Mouse (Mus musculus) E14TG2a.4 (cell line): Measurements from ENCODE around the gene March4.

ENCODE experiments used
- H3K27me3 ChIP-seq: 2 replicates; pipeline ENCODE4 v1.6.1; 2014; ENCODE audit warnings: low read length, control low read depth; ENCODE audit not compliant: insufficient read depth
- H3K36me3 ChIP-seq: 2 replicates; pipeline ENCODE4 v1.6.1; 2014; ENCODE audit warnings: low read length, control low read depth; ENCODE audit not compliant: insufficient read depth
- H3K4me1 ChIP-seq: replicated peaks from 2 replicates; pipeline ENCODE4 v1.6.1; 2014; ENCODE audit warnings: low read depth, low read length, control low read depth
- H3K4me3 ChIP-seq: replicated peaks from 2 replicates; pipeline ENCODE4 v1.5.1; 2014; ENCODE audit warnings: mild to moderate bottlenecking, low read length
- H3K9me3 ChIP-seq: 2 replicates; pipeline ENCODE4 v1.6.1; 2014; ENCODE audit warnings: low read length, control low read depth
- CTCF ChIP-seq: conservative IDR thresholded peaks from 2 replicates; pipeline ENCODE4 v1.5.1; 2014; ENCODE audit warnings: low read length
- NANOG ChIP-seq: IDR thresholded peaks from 2 replicates; pipeline ENCODE4 v1.6.1; 2014; ENCODE audit warnings: borderline replicate concordance, low read length, mixed read lengths
- POU5F1 ChIP-seq: IDR thresholded peaks from 2 replicates; pipeline ENCODE4 v1.6.1; 2014; ENCODE audit warnings: low read length, borderline replicate concordance

March4 gene

DNA sequence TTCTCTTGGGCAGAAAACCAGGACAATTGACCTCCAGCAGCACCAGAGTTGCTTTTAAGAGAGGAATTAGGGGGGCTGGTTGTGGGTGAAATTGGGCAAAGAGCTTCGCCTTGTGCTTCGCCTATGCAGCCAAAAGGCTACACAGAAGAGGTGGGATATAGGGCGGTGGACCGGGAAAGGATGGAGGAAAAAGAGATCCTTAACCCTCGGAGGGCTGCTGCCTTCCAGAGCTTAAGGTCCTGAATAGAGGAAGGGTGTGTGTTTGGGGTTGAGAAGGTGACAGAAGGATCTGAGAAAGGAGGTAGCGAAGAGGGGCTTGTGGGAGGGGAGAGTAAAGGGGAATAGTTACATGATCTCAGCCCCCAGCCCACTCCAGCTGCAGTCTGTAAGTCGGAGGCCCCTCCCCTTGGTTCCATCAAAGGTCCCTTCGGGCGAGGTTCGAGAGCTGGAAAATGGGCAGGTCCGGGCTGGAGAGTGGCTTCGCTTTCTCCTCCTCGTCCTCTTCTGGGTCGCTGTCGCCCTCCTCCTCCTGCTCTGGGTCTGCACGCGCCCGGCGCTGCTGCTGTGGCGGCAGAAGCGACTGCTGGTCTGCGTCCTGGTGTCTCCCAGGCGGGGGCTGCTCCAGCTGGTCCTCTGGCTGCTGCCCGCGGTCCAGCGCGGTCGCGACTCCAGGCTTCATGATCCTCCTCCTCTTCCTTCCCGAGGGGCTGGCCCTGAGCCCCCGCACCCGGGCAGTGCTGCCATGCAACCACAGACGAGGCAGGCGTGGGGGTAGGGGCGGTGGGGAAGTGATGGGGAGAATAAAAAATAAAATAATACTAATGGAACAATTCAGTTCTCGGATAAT is 782 bp downstream of the March4 start:
- Histone ChIP-seq H3K4me3 (peak overlapping the region; percentile 76), H3K4me1 (peaks cover 33% of the 10 kb centered on the region), H3K9me3 (no peaks in the 10 kb centered on the region), H3K36me3 (no peaks in the 10 kb centered on the region), H3K27me3 (peaks cover 77% of the 10 kb centered on the region)
- TF ChIP-seq NANOG = no peak
- TF ChIP-seq CTCF = no peak
- TF ChIP-seq POU5F1 = no peak

DNA sequence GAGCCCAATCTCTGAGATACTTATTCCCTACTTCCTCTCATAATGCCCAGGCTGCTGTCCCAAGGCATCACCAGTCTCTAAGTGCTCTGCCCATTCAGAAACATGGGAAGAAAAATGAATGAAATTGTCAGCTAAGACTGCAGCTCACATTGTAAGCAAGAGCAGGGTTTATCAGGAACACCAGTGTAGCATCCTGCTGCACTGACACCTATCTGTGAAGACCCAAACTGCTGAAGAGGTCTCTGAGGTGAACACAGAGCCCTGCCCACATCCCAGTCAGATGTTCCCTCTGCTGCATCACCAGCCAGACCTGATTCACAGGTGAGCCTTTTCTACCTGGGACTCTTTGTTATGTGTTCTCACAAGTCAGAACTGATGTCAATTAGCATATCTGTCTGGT is 3.3 kb downstream of the March4 start:
- H3K4me3 ChIP-seq = no peak overlapping the region
- H3K9me3 ChIP-seq = no peaks in the 10 kb centered on the region
- H3K4me1 ChIP-seq = peaks cover 33% of the 10 kb centered on the region
- H3K36me3 ChIP-seq = no peaks in the 10 kb centered on the region
- peaks cover 74% of the 10 kb centered on the region for H3K27me3 ChIP-seq
- TF ChIP-seq NANOG (no peak), POU5F1 (no peak), CTCF (no peak)

DNA sequence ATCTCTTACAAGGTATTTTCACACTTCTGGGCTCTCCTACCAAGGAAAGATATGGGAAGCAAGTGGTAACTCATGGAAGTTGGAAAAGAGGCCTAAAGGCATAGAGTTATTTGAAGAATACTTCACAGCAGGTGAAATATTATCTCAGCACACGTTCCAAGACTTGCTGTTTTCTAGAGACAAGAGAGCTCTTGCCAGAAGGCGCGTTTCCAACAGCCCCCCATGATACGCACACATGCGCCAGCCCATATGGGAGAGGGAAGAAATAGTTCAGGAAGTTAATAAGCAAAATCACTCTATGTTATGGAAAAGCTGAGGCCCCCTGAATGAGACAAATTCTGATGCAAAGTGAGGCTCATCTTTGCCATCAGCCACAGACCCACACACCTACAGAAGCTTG is 3.8 kb downstream of the March4 start:
- no peaks in the 10 kb centered on the region for H3K9me3 ChIP-seq

DNA sequence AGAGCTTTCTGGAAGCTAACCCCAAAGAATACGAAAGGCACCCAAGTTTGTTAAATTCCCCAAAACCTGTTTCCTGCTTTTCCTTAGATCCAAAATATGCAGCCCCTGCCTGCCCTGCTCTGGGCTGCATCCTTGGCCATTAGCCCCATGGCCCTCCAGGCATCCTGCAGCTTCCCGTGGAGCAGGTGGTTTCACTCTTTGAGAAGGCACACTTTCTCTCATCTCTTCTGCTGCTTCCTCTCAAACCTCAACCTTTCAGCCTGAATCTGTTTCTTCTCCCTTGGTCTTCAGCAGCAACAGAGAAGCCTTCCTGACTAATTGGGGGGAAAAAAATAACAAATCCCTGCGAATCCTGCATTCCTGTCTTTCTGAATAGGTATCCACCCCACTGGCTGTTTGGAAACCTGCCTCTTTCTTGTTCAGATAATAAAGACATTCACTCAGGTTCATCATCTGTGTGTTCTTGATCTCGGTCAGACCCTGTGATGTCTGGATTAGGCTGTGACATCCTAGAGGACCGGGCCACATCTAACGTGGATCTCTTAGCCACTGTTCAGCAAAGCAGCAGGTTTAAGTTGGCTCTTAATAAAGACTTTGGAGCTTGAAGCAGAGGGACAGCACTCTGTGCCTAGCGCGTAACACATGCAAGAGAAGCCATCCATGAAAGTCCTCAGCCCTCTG is 6.1 kb downstream of the March4 start:
- Histone ChIP-seq H3K27me3 (peaks cover 48% of the 10 kb centered on the region), H3K9me3 (no peaks in the 10 kb centered on the region), H3K4me1 (peaks cover 15% of the 10 kb centered on the region), H3K36me3 (no peaks in the 10 kb centered on the region), H3K4me3 (no peak overlapping the region)
- no peak for TF ChIP-seq NANOG
- TF ChIP-seq POU5F1 = no peak
- no peak for TF ChIP-seq CTCF

More for the DNA sequence above, 3.8 kb downstream of the March4 start:
- Histone ChIP-seq H3K4me3 (no peak overlapping the region), H3K4me1 (peaks cover 33% of the 10 kb centered on the region), H3K36me3 (no peaks in the 10 kb centered on the region), H3K27me3 (peaks cover 69% of the 10 kb centered on the region)
- TF ChIP-seq NANOG (no peak), CTCF (no peak), POU5F1 (no peak)

DNA sequence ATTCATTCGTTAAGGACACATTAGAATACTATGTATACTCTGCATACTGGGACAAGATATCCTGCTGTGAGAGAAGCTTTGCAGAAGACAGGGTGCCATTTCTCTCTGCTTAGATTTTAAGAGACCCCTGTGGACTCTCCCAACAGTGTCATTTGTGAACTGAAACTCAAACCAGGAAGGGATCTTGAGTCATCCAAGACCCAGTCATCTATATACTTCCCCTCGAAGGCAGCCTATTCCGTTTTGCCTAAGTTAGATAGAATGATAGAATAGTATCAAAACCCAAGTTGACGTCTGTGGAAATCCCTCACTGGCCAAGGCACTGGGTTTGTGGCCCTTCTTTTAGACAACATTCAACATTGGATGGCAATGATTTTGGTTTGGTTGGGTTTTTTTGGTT is 7.5 kb downstream of the March4 start:
- no peak overlapping the region for H3K4me3 ChIP-seq
- TF ChIP-seq POU5F1 (no peak), CTCF (no peak), NANOG (no peak)
- H3K36me3 ChIP-seq = no peaks in the 10 kb centered on the region
- no peaks in the 10 kb centered on the region for H3K9me3 ChIP-seq
- peaks cover 33% of the 10 kb centered on the region for H3K27me3 ChIP-seq
- 0 out of 2 replicates have a peak, but pooled peaks cover under 1% of the 10 kb centered on the region for H3K4me1 ChIP-seq

DNA sequence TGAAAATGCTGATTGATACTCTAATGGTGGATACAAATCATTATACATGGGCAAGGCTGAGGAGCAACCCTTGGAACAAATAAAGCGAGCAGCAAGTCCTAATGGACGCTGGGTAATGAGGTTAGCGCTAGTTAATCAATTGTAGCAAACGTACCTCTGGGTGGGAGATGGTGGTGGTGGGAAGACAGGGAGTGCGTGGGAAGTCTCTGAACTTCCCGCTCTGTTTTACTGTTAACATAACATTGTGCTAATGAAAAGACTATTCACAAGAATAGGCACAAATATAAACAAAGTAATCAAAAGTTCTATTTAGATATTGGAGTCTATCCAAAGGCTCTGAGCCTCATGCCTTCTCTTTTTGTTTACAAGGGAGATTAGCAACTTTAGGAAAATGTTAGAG is 13.1 kb downstream of the March4 start:
- Histone ChIP-seq H3K4me3 (no peak overlapping the region), H3K36me3 (no peaks in the 10 kb centered on the region), H3K27me3 (no peaks in the 10 kb centered on the region), H3K4me1 (no peaks in the 10 kb centered on the region), H3K9me3 (no peaks in the 10 kb centered on the region)
- TF ChIP-seq CTCF = no peak
- TF ChIP-seq POU5F1 = no peak
- no peak for TF ChIP-seq NANOG

DNA sequence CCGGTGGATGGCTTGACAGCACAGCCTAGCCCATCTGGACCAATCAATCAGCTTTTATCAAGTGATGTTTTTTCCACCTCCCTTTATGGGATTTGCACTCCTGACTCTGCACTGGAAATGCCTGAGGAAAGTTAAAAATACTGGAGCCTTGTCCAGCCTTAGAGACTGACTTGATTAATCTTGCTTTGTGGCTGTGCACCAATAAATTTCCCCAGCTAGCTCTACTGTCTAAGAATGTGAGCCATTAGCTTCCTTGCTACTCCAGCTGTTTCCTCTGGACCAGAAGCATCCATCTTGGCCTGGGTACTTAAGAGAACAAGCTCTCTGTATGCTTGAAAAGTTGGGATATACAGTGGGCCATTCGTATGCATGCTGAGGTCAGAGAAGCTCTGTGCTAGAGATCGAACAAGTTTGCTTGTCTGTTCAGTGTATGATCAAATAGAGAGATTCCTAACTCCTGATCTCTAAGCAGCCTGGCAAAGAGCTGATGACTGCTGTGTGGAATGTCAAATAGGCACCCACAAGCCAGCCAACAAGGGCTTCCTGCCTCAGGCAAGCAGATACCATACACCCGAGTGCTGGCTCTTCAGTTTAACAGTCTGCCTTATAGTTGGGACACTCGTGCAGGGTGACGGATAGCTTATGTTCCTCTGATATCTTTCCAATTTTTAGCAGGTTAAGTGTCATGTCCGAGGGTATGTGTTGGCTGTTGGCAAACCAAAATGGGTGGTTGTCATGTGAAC is 25.8 kb downstream of the March4 start:
- no peaks in the 10 kb centered on the region for H3K9me3 ChIP-seq
- peaks cover 8% of the 10 kb centered on the region for H3K4me1 ChIP-seq
- no peak for TF ChIP-seq POU5F1
- TF ChIP-seq CTCF = no peak
- TF ChIP-seq NANOG = no peak
- H3K27me3 ChIP-seq = no peaks in the 10 kb centered on the region
- H3K4me3 ChIP-seq = no peak overlapping the region
- H3K36me3 ChIP-seq = no peaks in the 10 kb centered on the region

DNA sequence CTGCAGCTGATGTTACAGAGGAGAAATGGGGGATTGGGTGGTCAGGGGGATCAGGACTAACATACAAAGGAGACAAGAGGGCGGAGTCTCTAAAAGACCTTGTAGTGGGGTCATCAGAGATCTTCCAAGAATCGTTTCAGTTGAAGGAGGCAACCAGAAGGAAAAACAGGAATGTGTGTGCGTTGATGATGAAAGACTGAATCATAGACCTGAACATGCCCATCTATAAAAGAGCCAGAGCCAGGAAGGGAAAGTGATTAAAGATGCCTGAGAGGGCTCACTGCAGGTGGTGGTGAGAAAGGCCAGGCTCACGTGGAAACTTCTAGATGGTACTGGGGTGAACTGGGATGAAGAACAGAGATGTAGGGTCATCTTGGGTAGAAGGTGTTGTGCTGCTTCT is 27.2 kb downstream of the March4 start:
- TF ChIP-seq CTCF (no peak), POU5F1 (no peak), NANOG (no peak)
- Histone ChIP-seq H3K4me3 (no peak overlapping the region), H3K36me3 (no peaks in the 10 kb centered on the region), H3K27me3 (no peaks in the 10 kb centered on the region), H3K9me3 (no peaks in the 10 kb centered on the region), H3K4me1 (peaks cover 17% of the 10 kb centered on the region)
